13 mouse cellular contexts compared by ENCODE assay signal in genomic region chr4:145222064-145222463, GRCm38 (mm10). TPM values are rescaled to one million over a fixed set of nuclear protein-coding genes. Genes with fewer than 3 reads are reported as not detected.
DNase-seq lines count a peak whose midpoint lies in the region; ATAC-seq and TF ChIP-seq lines count a peak whose summit lies in the region.
"Had no signal": no experiment of that assay in that cellular context is flagged by ENCODE, and none has a peak within 500 bp of the region (broad histone marks: within the 10 kb centered on the region; RNA-seq: fewer than 3 reads in every experiment).

No protein-coding gene starts in this region.

- no peaks in the 10 kb centered on the region for H3K36me3 ChIP-seq in kidney, embryonic 15.5 days
- H3K36me3 ChIP-seq in kidney, adult 2 months (ENCODE audit: control insufficient read depth, insufficient read depth, low read length), result no peaks in the 10 kb centered on the region

- no peaks in the 10 kb centered on the region for H3K9me3 ChIP-seq in kidney, embryonic 15.5 days (replicated peaks)

- no peaks in the 10 kb centered on the region for H3K4me1 ChIP-seq in kidney, embryonic 15.5 days
- H3K4me1 ChIP-seq in kidney, adult 2 months (ENCODE audit: control insufficient read depth, insufficient read depth, low read length), result no peaks in the 10 kb centered on the region

- ATAC-seq in kidney, embryonic 15.5 days (replicated peaks; ENCODE audit: low FRiP score), result 0 out of 2 replicates have a peak, but pooled peaks have one; percentile 16
- peak; percentile 93 for ATAC-seq in erythroblast, adult 5-6 weeks (replicated peaks; ENCODE audit: low FRiP score, poor library complexity, severe bottlenecking)
- ATAC-seq in megakaryocyte, adult 5-6 weeks (ENCODE audit: poor library complexity, severe bottlenecking), result 0 out of 2 replicates have a peak, but pooled peaks have one; percentile 6

- H3K27me3 ChIP-seq in kidney, embryonic 15.5 days, result no peaks in the 10 kb centered on the region
- H3K27me3 ChIP-seq in kidney, adult 2 months (replicated peaks; ENCODE audit: control insufficient read depth, insufficient read depth, low read length), result no peaks in the 10 kb centered on the region

- no peak overlapping the region for H3K9ac ChIP-seq in kidney, embryonic 15.5 days

- WGBS in kidney, embryonic 15.5 days, result 73% methylated on average over 8 of the region's 8 CpGs
- 79% methylated on average over 8 of the region's 8 CpGs for WGBS in kidney, adult 2 months

- TF ChIP-seq POLR2A in kidney, adult 2 months (IDR thresholded peaks at IDR 0.05; ENCODE audit: low read depth, low read length), result no peak

- no peak overlapping the region for H3K4me2 ChIP-seq in kidney, embryonic 15.5 days

- TF ChIP-seq CTCF in kidney, adult 2 months (conservative IDR thresholded peaks at IDR 0.05; ENCODE audit: insufficient read depth, insufficient read length, low read depth, low read length), result no peak

- no peak overlapping the region for H3K4me3 ChIP-seq in kidney, embryonic 15.5 days (replicated peaks)
- no peak overlapping the region for H3K4me3 ChIP-seq in kidney, adult 2 months (ENCODE audit: insufficient read depth, low read depth, low read length)
- H3K4me3 ChIP-seq: left cerebral cortex, adult 2 months had no signal

- no peak overlapping the region for H3K27ac ChIP-seq in kidney, embryonic 15.5 days
- no peak overlapping the region for H3K27ac ChIP-seq in kidney, adult 2 months (ENCODE audit: insufficient read depth, low read depth, low read length)
- H3K27ac ChIP-seq: left cerebral cortex, adult 2 months had no signal

- no peak for DNase-seq in kidney, adult 2 months
- DNase-seq in MEL-GATA-1-ER (ENCODE audit: extremely low read depth, low read depth), result peak; percentile 35
- no peak for DNase-seq in layer of hippocampus, postnatal 14 days (ENCODE audit: low spot score in 2 of 2)
- DNase-seq in B cell, adult 2 months, result no peak
- DNase-seq in layer of hippocampus, adult 11-12 months (ENCODE audit: low spot score), result no peak
- DNase-seq: cerebellum, adult 11 months; gastrocnemius, postnatal 25 days; kidney, adult 18-20 months; lung, postnatal 4 days had no signal

RNA-seq across cellular contexts. Expression of gene Tnfrsf1b, which starts 24.6 kb away (rescaled TPM):
- 3.2 and 3.5 TPM in 2 replicates for polyA plus RNA-seq in kidney, embryonic 15.5 days (2015; fragmentation: Nextera tagmentation; extraction: Ambion mirVana)
- polyA plus RNA-seq in kidney, adult 2 months (2012; rRNA removed), result 6.5 and 8.4 TPM in 2 replicates
- 10.6 and 19.9 TPM in 2 replicates for total RNA-seq in erythroblast, adult 5-6 weeks (2015; ENCODE audit: low replicate concordance)
- 10.0 and 12.1 TPM in 2 replicates for total RNA-seq in erythroblast, adult 5-6 weeks (2017; ENCODE audit: low replicate concordance)
- 107 and 112 TPM in 2 replicates for total RNA-seq in megakaryocyte, adult 5-6 weeks (2015)
- 113 and 122 TPM in 2 replicates for total RNA-seq in megakaryocyte, adult 5-6 weeks (2017)
- 1 to 10 TPM; 2.9 TPM for total RNA-seq in layer of hippocampus, postnatal 14 days (2021)

RNA-seq across cellular contexts. Expression of gene Vps13d, which starts 27.3 kb away (rescaled TPM):
- polyA plus RNA-seq in kidney, embryonic 15.5 days (2015; fragmentation: Nextera tagmentation; extraction: Ambion mirVana), result 9.9 and 10.1 TPM in 2 replicates
- 18.4 and 19.8 TPM in 2 replicates for polyA plus RNA-seq in kidney, adult 2 months (2012; rRNA removed)
- 33.9 and 44.2 TPM in 2 replicates for total RNA-seq in erythroblast, adult 5-6 weeks (2015; ENCODE audit: low replicate concordance)
- total RNA-seq in erythroblast, adult 5-6 weeks (2017; ENCODE audit: low replicate concordance), result 38.5 and 46.0 TPM in 2 replicates
- 22.2 and 24.0 TPM in 2 replicates for total RNA-seq in megakaryocyte, adult 5-6 weeks (2015)
- 40.0 and 59.4 TPM in 2 replicates for total RNA-seq in megakaryocyte, adult 5-6 weeks (2017)
- total RNA-seq in layer of hippocampus, postnatal 14 days (2021), result 10 to 100 TPM; 68.2 to 75.9 TPM

Comparison
In these comparisons a context has a peak if more than half of its experiments do, and no peak if none do; other contexts are left out.
1. ATAC-seq: peak in every context shown above with its lines; median percentile 93 in erythroblast, adult 5-6 weeks; 16 in kidney, embryonic 15.5 days; 6 in megakaryocyte, adult 5-6 weeks.
2. RNA of gene Tnfrsf1b, which starts 24.6 kb away (total RNA-seq): 107 to 122 TPM in megakaryocyte, adult 5-6 weeks; 10.0 to 19.9 TPM in erythroblast, adult 5-6 weeks and 2.9 TPM in layer of hippocampus, postnatal 14 days; every median in the first group is over 4 times any median in the second.